Mouse (Mus musculus) neural tube, embryonic 12.5 days (tissue): ENCODE results near the gene Carm1. TPM values are rescaled to one million over a fixed set of nuclear protein-coding genes. Genes with fewer than 3 reads are reported as not detected.

Experiments
- ATAC-seq: fragments of 200-750 bp; cut with Nextera tagmentation; 2 replicates; pipeline ENCODE4 v1.8.0; 2017; ENCODE audit warnings: low read depth, mild to moderate bottlenecking, moderate TSS enrichment, moderate library complexity; ENCODE audit not compliant: low FRiP score
- H3K27ac ChIP-seq: fragments of 300-500 bp; sonication (generic); 2 replicates; pipeline ENCODE4 v1.5.1; 2016
- H3K27me3 ChIP-seq: fragments of 300-500 bp; sonication (generic); replicated peaks from 2 replicates; pipeline ENCODE4 v1.6.1; 2016; ENCODE audit warnings: mild to moderate bottlenecking
- H3K36me3 ChIP-seq: fragments of 300-500 bp; sonication (generic); 2 replicates; pipeline ENCODE4 v1.6.1; 2016; ENCODE audit warnings: mild to moderate bottlenecking
- H3K4me1 ChIP-seq: fragments of 300-500 bp; sonication (generic); 2 replicates; pipeline ENCODE4 v1.6.1; 2016
- H3K4me2 ChIP-seq: fragments of 300-500 bp; sonication (generic); replicated peaks from 2 replicates; pipeline ENCODE4 v1.6.1; 2016; ENCODE audit warnings: mild to moderate bottlenecking
- H3K4me3 ChIP-seq: fragments of 300-500 bp; sonication (generic); 2 replicates; pipeline ENCODE4 v1.5.1; 2016
- H3K9ac ChIP-seq: fragments of 300-500 bp; sonication (generic); 2 replicates; pipeline ENCODE4 v1.6.1; 2016; ENCODE audit warnings: mild to moderate bottlenecking
- H3K9me3 ChIP-seq: fragments of 300-500 bp; sonication (generic); 2 replicates; pipeline ENCODE4 v1.6.1; 2016; ENCODE audit warnings: mild to moderate bottlenecking
- WGBS: fragments of 180-500 bp; shearing (Covaris S2); methylation state at CpG from one replicate; pipeline ENCODE4 v1.1.7; 2016; 5-methylcytosine and 5-hydroxymethylcytosine counted together
- polyA plus RNA-seq: library from polyadenylated mRNA; unstranded; fragments of >200 nt; fragmentation: Nextera tagmentation; extraction: Ambion mirVana; gene quantifications from 2 replicates; pipeline ENCODE4 v1.2.1, GENCODE M21; 2016

Carm1 gene
- polyA plus RNA-seq, 1 experiment from 2014 or later, result 77.4 TPM

- Histone ChIP-seq H3K4me3 (no peak overlapping the region), H3K4me2 (no peak overlapping the region), H3K4me1 (no peaks in the 10 kb centered on the region), H3K9ac (no peak overlapping the region), H3K36me3 (no peaks in the 10 kb centered on the region), H3K27ac (no peak overlapping the region), H3K9me3 (no peaks in the 10 kb centered on the region), H3K27me3 (no peaks in the 10 kb centered on the region)
- no peak for ATAC-seq
- 77% methylated on average over 5 of the region's 5 CpGs for WGBS
Observed at GRCm38 (mm10) chr9:21605865-21606264, 59.2 kb downstream of the Carm1 start.

GRCm38 (mm10) chr9:21606648-21607047 is 60.0 kb downstream of the Carm1 start:
- no peaks in the 10 kb centered on the region for H3K27me3 ChIP-seq
- WGBS, result 100% methylated on average over 1 of the region's 1 CpGs
- no peaks in the 10 kb centered on the region for H3K4me1 ChIP-seq
- no peaks in the 10 kb centered on the region for H3K9me3 ChIP-seq
- H3K4me2 ChIP-seq, result no peak overlapping the region
- no peaks in the 10 kb centered on the region for H3K36me3 ChIP-seq
- H3K4me3 ChIP-seq, result no peak overlapping the region
- H3K9ac ChIP-seq, result no peak overlapping the region
- ATAC-seq, result no peak
- H3K27ac ChIP-seq, result no peak overlapping the region

GRCm38 (mm10) chr9:21609861-21610260 is 63.2 kb downstream of the Carm1 start:
- no peaks in the 10 kb centered on the region for H3K36me3 ChIP-seq
- no peak overlapping the region for H3K4me3 ChIP-seq
- no peak overlapping the region for H3K27ac ChIP-seq
- no peaks in the 10 kb centered on the region for H3K27me3 ChIP-seq
- no peak for ATAC-seq
- H3K4me2 ChIP-seq, result no peak overlapping the region
- no peak overlapping the region for H3K9ac ChIP-seq
- no peaks in the 10 kb centered on the region for H3K4me1 ChIP-seq
- H3K9me3 ChIP-seq, result no peaks in the 10 kb centered on the region
- 90% methylated on average over 1 of the region's 1 CpGs for WGBS

GRCm38 (mm10) chr9:21614864-21615616 is 68.3 kb downstream of the Carm1 start:
- H3K27ac ChIP-seq, result peak overlapping the region; percentile 87
- peak overlapping the region; percentile 74 for H3K4me3 ChIP-seq
- H3K9me3 ChIP-seq, result no peaks in the 10 kb centered on the region
- peak overlapping the region; percentile 74 for H3K4me2 ChIP-seq
- no peaks in the 10 kb centered on the region for H3K27me3 ChIP-seq
- ATAC-seq, result no peak
- H3K4me1 ChIP-seq, result peaks cover 10% of the 10 kb centered on the region
- no peaks in the 10 kb centered on the region for H3K36me3 ChIP-seq
- peak overlapping the region; percentile 66 for H3K9ac ChIP-seq
- 77% methylated on average over 15 of the region's 15 CpGs for WGBS

GRCm38 (mm10) chr9:21615617-21616231 is 69.0 kb downstream of the Carm1 start, which contains the start of gene Smarca4:
TSS of gene Smarca4 (plus strand) at chr9:21616169.
- under 1% methylated on average over 44 of the region's 45 CpGs for WGBS
- Histone ChIP-seq H3K9ac (peak within 1 kb of the TSS; percentile 85), H3K27me3 (no peaks in the 10 kb centered on the region)

GRCm38 (mm10) chr9:21616232-21616781 is 69.6 kb downstream of the Carm1 start:
- peak overlapping the region; percentile 74 for H3K4me3 ChIP-seq
- peak overlapping the region; percentile 94 for H3K27ac ChIP-seq
- H3K4me2 ChIP-seq, result peak overlapping the region; percentile 74
- no peaks in the 10 kb centered on the region for H3K27me3 ChIP-seq
- peak; percentile 89 for ATAC-seq
- H3K9me3 ChIP-seq, result no peaks in the 10 kb centered on the region
- no peaks in the 10 kb centered on the region for H3K36me3 ChIP-seq
- WGBS, result under 1% methylated on average over 57 of the region's 57 CpGs
- H3K4me1 ChIP-seq, result peaks cover 10% of the 10 kb centered on the region
- H3K9ac ChIP-seq, result peak overlapping the region; percentile 85

More at GRCm38 (mm10) chr9:21615617-21616231, 69.0 kb downstream of the Carm1 start, which contains the start of gene Smarca4:
- H3K4me1 ChIP-seq, result peaks cover 10% of the 10 kb centered on the region
- H3K27ac ChIP-seq, result peak within 1 kb of the TSS; percentile 94
- peak; percentile 95 for ATAC-seq
- peak within 1 kb of the TSS; percentile 74 for H3K4me2 ChIP-seq
- H3K36me3 ChIP-seq, result no peaks in the 10 kb centered on the region
- H3K9me3 ChIP-seq, result no peaks in the 10 kb centered on the region
- H3K4me3 ChIP-seq, result peak within 1 kb of the TSS; percentile 74

GRCm38 (mm10) chr9:21617066-21617465 is 70.4 kb downstream of the Carm1 start:
- Histone ChIP-seq H3K4me3 (peak overlapping the region; percentile 74), H3K27me3 (no peaks in the 10 kb centered on the region)

GRCm38 (mm10) chr9:21620229-21620628 is 73.5 kb downstream of the Carm1 start:
- WGBS, result 90% methylated on average over 4 of the region's 4 CpGs
- Histone ChIP-seq H3K36me3 (peaks cover 2% of the 10 kb centered on the region; the same call in 1 of the 2 replicates), H3K4me1 (peaks cover 21% of the 10 kb centered on the region), H3K4me3 (no peak overlapping the region), H3K27me3 (no peaks in the 10 kb centered on the region), H3K4me2 (no peak overlapping the region), H3K9me3 (no peaks in the 10 kb centered on the region), H3K9ac (no peak overlapping the region), H3K27ac (no peak overlapping the region)
- ATAC-seq, result no peak

More at GRCm38 (mm10) chr9:21617066-21617465, 70.4 kb downstream of the Carm1 start:
- ATAC-seq, result no peak
- Histone ChIP-seq H3K9ac (peak overlapping the region; percentile 85), H3K4me1 (peaks cover 10% of the 10 kb centered on the region), H3K4me2 (peak overlapping the region; percentile 74), H3K36me3 (0 out of 2 replicates have a peak, but pooled peaks cover 2% of the 10 kb centered on the region), H3K27ac (peak overlapping the region; percentile 94; the same call in 1 of the 2 replicates), H3K9me3 (no peaks in the 10 kb centered on the region)
- 13% methylated on average over 10 of the region's 10 CpGs for WGBS

- WGBS, result 98% methylated on average over 1 of the region's 1 CpGs
- no peak for ATAC-seq
- Histone ChIP-seq H3K4me3 (no peak overlapping the region), H3K36me3 (peaks cover 2% of the 10 kb centered on the region; the same call in 1 of the 2 replicates), H3K27me3 (no peaks in the 10 kb centered on the region), H3K9me3 (no peaks in the 10 kb centered on the region), H3K4me1 (peaks cover 29% of the 10 kb centered on the region), H3K9ac (no peak overlapping the region), H3K4me2 (no peak overlapping the region), H3K27ac (no peak overlapping the region)
Observed at GRCm38 (mm10) chr9:21622676-21623075, 76.0 kb downstream of the Carm1 start.

- ATAC-seq, result no peak
- no peak overlapping the region for H3K4me2 ChIP-seq
- WGBS, result 87% methylated on average over 10 of the region's 10 CpGs
- peaks cover 2% of the 10 kb centered on the region; the same call in 1 of the 2 replicates for H3K36me3 ChIP-seq
- no peak overlapping the region for H3K4me3 ChIP-seq
- H3K27me3 ChIP-seq, result no peaks in the 10 kb centered on the region
- peaks cover 19% of the 10 kb centered on the region for H3K4me1 ChIP-seq
- no peaks in the 10 kb centered on the region for H3K9me3 ChIP-seq
- H3K9ac ChIP-seq, result no peak overlapping the region
- no peak overlapping the region for H3K27ac ChIP-seq
Observed at GRCm38 (mm10) chr9:21625342-21626339, 78.9 kb downstream of the Carm1 start.

GRCm38 (mm10) chr9:21626571-21626970 is 79.9 kb downstream of the Carm1 start:
- H3K9me3 ChIP-seq, result no peaks in the 10 kb centered on the region

More at GRCm38 (mm10) chr9:21626571-21626970, 79.9 kb downstream of the Carm1 start:
- ATAC-seq, result no peak
- Histone ChIP-seq H3K4me1 (peaks cover 19% of the 10 kb centered on the region), H3K4me3 (no peak overlapping the region), H3K27ac (no peak overlapping the region), H3K27me3 (no peaks in the 10 kb centered on the region), H3K4me2 (no peak overlapping the region), H3K9ac (no peak overlapping the region), H3K36me3 (no peaks in the 10 kb centered on the region; the same call in 1 of the 2 replicates)
